Mouse (Mus musculus): ENCODE measurements around the gene Cog7.

Cog7 gene

DNA sequence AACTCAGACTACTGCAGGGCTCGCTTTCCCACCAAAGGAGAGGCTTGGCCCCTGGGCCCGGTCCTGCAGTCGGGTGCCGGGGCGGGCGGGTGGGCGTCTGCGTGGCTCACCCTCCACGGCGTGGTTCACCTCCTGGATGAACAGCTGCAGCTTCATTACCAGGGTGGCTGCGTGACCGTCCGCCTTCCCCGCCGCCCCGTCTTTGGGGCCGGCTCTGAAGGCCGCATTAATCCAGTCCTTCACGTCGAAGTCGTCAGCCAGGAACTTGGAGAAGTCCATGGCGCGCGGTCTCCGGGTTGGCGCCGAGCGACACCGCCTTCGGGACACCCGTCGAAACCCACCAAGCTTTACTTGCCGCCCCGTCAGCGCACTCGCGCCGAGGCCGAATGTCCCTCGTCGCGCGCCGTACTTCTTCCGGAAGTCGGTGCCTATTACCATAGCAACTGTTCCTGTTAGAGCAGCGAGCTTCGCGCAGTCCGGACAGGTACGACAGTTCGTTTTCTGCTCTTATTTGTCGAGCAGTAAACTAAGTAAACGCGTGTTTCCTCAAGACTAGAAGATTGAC lies at the start of gene Cog7:
Gene Cog7, minus strand, starts transcription at position 405 of the 565 bp plus-strand sequence.
- peak; percentile 84 for DNase-seq (ENCODE audit: low read depth, low spot score)

DNA sequence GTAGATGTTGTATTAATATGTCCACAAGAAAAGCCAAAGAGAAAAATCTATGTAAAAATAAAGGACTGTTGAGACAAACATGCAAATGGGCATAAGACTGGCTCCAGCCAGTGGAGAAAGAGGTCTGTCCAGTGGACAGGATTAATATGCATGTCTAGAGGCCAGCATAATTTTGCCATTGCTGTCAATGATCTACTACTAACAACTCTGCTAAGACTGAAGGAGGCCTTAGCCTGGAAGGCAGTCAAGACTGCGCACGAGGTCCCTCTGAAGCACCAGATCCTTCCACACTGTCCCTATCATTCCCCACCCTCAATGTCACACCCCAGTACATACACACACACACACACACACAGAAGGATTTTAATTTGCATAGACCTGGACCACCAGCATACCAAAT lies 40.6 kb upstream of the Cog7 start:
- no peak for DNase-seq (ENCODE audit: low read depth, low spot score)

DNA sequence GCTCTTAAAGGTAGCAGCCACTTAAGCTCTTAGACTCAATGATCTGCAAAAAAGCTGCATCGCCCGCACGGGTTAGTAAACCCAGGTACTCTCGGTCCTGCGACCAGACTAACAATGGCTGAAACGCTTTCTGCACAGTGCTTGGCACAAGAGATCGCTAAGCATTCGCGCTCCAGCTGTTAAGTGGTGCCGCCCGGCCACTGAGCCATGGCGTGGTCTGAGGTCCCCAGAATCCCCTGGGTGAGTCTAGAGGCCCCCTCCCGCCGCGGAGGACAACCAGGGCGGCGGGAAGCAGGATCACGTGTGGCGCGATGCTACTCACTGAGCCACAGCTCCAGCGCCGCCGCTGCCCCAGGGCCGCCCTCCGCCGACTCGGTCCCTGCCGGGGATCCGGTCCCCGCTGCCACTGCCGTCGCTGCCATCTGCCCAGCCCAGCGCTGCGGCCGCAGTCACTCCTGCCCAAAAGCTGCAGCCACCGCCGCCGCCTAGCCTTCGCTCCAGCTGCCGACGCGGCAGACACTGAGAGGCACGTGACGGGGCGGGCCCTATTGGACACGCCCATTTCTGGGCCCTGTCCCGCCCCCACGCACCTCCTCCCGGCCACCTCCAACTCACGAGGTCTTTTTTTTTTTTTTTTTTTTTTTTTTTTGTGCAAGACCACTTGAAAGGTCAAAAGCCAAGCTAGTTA lies 39.3 kb upstream of the Cog7 start, which contains the start of gene Gga2:
Gene Gga2, minus strand, starts transcription at position 556 of the 688 bp plus-strand sequence.
- DNase-seq (ENCODE audit: low read depth, low spot score): peak; percentile 67

DNA sequence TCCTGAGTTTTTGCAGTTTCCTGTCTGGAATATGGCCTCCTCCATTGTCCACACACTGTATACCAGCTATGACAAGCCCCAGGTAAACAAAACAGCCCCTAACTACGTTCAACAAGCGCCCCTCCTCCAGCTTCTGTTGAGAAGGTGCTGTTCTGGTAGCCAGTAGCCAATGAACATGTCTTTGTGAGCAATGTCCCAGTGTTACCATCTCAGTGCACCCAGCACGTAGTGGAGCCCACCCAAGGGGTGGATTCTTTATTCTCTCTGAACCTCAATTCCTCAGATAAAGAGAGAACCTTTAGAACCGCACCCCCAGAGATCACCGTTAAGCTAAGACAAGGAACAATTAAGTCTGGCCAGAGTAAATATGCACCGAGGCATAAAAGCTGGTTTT lies 38.8 kb upstream of the Cog7 start:
- no peak for DNase-seq (ENCODE audit: low read depth, low spot score)

DNA sequence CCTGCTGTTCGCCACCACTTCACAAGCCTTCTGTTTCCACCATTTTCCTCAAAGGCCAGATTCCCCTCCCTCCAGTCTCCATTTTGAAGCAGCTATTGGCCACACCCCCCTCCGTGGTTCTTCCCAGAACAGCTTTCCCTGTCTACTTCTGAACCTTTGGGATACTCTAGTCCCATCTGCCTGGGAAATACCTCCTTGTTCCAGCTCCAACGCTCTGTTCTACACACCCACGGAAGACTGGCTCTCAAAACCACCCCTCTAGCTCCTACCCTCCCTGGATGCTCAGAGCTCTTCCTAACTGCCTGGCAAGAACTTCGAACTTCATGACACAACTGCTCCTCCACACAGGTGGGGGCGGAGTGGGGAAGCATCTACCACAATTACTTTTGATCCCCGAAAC lies 37.5 kb upstream of the Cog7 start:
- no peak for DNase-seq (ENCODE audit: low read depth, low spot score)

DNA sequence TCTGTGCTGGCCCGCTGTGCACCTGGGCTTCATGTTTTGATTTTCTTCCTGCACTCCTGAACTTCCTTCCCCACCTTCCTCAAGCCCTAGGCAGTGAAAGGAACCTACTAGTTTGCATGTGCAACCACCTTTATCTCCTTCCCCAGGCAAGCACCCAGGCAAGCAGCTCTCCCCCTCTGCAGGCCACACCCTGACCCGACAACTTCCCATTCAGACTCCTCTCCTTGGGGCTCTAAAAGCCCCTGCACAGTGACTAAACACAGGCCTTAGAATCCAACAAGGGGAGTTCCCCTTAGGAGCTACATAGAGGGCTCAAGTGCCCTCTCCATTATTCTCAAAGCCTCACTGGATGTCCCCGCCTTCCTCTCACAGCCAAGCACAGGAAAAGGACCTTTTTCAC lies 36.7 kb upstream of the Cog7 start:
- no peak for DNase-seq (ENCODE audit: low read depth, low spot score)

DNA sequence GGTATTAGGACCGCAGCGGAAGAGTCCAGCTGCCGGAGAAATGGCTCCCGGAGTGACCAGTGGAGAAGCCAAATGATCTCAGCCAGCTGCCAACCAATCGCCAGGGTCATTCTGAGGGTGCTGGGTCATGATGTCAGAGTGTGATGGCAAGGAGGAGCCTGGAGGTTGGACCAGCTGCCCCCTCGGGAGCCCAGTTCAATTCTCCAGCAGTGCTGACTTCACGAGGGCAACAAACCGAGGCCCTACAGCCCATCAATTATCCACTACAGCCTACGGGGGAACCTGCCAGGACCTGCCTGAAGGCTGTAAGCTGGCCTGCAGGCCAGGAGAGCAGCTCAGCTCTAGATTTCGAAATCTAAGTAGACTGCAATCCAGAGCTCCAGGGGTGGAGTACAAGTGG lies 34.2 kb upstream of the Cog7 start:
- no peak for DNase-seq (ENCODE audit: low read depth, low spot score)

DNA sequence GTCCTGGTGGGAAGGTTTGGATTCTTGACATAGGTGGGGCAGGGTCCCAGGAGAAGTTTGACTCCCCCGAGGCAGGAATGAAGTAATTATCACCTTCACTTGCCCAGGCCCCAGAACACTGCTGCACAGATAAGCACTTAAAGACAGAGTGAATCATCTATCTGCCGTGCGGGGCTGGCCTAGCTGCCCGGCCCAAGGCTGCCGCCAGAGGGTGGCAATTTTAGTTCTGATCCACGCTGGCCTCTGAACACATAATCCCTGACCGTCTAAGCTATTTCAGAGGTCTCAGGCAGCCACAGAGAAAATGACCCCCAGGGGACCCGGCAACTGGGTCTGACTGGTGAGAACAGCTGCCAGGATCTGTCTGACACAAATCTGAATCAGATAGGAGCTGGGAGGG lies 33.6 kb upstream of the Cog7 start:
- DNase-seq (ENCODE audit: low read depth, low spot score): no peak

DNA sequence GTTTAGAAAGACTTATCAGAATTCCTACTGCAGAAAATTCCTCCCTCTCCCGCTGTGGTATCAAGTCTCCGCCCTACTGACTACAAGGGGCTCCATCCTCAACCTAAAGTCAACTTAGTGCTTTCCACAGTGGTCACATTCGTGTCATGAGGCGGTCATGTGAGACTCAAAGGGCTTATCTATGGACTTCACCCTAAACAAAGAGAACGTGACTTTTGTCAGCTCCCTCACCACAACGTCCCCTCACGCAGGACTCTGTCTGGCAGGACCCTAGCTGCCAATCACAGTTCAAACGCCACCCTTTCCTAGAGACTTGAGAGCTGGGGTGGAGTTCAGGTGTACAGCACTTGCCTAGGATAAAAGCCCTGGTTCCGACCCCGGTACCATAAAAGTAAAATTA lies 31.4 kb upstream of the Cog7 start:
- DNase-seq (ENCODE audit: low read depth, low spot score): no peak

DNA sequence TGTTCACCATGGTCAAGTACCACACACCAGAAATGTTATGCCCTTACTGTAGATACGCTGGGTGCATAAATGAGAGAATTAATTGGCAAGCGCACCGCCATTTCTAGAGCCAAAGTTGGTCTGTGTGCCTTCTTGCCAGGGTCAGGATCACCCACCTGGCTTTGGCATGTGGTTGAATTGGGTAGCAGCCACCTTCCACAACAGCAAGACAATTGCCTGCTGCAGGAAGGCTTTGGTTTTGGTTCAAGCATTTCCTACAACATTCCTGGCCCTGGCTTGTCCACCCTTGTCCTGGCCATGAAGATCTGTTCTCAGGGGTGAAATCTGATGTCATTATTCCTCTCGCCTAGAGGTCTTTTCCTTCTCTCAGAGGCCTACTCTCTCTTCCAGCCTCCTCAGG lies 30.9 kb upstream of the Cog7 start:
- DNase-seq (ENCODE audit: low read depth, low spot score): no peak

DNA sequence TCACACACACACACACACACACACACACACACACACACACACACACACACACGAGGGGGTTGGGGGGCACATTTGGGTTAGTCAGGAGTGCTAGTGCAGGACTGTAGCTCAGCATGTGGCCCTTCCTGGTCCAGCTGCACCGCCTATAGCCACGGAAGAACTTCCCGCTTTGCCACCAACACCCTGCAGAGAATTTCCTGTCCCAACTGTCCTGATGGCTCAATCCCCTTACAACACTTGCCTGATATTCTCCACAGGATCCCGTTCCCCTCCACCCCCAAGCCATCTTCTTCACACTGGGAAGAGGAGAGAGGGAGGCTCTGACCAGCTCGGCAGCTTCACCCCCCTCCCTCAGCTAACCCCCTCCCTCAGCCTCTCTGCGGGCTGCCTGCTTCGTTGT lies 18.9 kb upstream of the Cog7 start:
- DNase-seq (ENCODE audit: low read depth, low spot score): no peak

DNA sequence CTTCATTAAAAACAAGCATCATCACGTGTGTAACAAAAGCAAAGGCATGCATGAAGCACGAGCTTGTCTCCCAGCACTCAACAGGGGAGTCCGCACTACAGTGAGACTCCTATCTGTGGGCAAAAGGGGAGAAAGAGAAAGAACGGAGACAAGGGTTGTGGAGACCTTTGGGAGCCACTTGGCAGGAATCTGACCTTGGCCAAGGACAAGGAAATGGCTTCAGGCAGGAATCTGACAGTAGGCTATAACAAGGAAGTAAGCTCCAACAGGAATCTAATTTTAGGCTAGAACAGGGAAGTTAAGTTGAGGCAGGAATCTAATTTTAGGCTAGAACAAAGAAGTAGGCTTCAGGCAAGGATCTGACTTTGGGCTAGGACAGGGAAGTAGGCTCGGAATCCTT lies 14.4 kb upstream of the Cog7 start:
- no peak for DNase-seq (ENCODE audit: low read depth, low spot score)

DNA sequence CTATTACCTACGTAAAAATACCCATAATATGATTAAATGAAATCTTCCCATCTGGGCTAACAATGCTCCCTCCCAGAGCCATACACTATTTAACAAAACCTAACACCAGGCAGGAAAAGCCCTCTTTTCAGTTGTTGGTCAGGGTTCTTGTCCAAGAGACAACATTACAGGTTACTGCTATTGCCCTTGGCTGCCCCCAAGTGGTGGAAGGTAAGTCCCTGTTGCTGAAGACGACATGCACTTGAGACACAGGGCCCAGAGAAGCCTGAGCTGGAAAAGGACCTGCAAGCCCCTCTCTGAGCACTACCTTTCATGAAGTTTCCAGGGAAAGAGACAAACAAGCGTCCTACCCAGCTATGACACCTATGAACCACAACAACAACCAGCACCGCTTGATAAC lies 6.5 kb downstream of the Cog7 start:
- DNase-seq (ENCODE audit: low read depth, low spot score): no peak

DNA sequence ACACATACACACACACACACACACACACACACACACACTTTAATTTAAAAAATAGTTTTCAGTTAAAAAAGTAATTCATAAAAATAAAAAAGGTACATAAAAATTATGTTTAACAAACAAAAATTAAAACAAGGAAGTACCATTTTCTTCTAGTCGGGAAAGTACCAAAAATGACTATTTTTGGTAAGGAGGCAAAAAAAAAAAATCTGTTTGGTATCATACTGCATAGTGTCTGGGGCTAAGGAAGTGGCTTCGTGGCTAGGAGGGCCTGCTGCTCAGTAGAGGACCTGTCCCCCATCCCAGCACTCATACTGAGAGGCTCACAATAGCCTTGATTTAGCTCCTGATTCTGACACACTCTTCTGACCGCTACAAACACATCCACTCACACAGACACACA lies 9.8 kb downstream of the Cog7 start:
- no peak for DNase-seq (ENCODE audit: low read depth, low spot score)

DNA sequence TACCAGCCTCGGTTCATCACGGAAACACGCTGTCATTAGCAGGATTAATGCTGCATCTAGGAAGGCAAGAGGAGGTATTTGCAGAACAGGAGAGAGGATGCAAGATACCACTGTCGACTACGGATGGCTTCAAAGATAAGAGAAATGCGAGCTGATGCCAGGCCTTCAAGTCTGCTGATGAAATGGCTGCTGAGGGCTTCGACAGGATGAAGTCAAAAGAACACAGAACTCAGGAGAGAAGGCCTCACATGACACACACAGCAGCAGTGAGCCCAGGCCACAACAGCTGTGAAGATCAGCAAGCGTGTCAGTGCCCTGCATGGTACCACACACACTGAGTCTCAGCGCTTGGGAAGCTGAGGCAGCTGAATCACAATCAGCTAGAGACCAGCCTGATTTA lies 11.3 kb downstream of the Cog7 start:
- DNase-seq (ENCODE audit: low read depth, low spot score): no peak

DNA sequence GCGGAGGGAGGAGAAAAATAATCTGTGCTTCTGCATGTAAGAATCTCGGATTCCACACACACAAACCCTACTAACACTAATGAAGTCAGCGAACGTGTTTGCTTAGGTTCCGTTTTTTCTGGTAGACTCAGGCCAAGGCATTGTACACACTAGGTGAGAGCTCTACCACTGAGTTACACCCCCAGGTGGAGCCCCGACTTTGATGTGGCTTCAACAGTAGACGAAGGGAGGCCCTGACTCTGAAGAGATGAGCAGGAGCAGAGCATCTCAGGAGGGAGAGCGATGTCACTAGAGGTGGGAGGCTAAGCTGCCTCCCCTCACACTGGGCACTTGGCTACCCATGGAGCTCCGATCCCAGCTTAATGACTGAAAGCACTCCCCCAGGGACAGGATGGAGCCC lies 12.7 kb downstream of the Cog7 start:
- DNase-seq (ENCODE audit: low read depth, low spot score): no peak

DNA sequence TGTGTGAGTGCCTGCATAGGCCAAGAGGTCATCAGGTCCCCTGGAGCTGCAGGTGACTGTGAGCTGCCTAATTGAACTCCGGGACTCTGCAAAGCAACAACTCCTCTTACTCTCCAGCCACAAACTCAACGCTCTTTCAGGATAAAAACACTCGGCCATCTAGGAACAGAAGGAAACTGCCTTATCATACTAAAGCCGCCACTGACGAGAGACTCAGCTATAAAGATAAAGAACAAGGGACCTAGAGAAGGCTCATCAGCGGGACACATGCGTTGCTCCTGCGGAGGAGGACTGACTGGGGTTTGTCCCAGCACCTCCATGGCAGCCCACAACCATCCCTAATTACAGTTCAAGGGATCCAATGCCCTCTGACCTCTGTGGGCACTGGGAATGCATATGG lies 13.3 kb downstream of the Cog7 start:
- DNase-seq (ENCODE audit: low read depth, low spot score): no peak

DNA sequence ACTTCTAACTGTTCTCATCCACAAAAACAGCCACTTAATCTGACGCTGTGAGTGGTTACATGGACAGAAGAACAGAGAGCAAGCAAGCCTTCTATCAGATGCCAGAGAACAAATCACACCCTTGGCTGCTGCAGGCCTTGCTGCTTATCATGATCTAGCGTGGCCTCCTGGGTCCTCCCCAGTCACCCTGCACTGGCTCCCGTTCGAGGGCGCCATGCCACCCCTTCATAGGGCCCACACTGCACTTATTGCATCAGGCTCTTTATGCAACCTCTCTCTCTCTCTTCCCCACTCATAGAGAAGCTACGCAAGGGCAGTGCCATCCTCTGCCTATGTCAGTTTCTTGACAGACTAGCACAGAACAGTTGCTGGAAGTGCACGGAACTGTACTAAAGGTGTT lies 15.3 kb downstream of the Cog7 start:
- DNase-seq (ENCODE audit: low read depth, low spot score): no peak

DNA sequence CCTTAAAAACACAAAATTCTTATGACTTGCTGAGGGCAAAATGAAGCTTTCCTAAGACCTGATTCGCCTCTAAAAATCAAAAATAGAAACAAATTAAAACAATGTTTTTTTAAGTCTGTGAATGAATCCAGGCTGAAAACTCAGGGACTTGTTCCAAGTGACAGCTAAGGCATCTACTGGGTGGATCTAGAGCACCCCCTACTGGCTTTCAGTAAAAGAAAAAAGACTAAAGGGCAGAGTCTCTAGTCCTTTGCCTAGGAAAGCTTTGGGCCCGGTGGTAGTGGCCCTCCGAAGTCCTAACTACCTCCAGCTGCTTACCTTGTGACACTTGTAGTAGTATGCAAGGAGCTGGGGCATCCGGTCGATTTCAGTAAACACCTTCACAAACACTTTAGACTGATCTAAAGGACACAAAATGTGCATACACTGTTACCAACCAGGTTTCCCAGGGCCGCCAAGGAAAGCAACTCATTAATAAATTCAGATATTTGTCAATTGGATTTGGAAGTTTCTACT lies 17.6 kb downstream of the Cog7 start:
- DNase-seq (ENCODE audit: low read depth, low spot score): peak; percentile 34

DNA sequence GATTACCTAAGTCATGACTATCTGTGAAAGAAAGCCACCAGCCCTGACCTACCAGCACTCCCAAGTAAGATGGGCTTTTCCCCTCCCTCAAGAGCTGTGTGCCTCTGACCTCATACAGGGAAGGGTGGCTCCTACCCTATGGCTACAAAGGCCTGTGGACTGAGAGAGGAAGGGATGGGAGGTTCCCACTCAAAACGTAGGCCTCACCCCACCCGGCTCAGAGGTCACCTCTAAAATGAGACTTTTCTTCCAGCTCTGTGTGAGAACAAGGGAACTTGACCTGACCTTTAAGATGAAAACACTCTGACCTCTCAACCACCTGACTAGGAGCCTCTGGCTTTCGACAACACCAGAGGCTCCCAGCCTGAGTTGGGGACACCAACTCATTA lies 18.9 kb downstream of the Cog7 start:
- DNase-seq (ENCODE audit: low read depth, low spot score): no peak

DNA sequence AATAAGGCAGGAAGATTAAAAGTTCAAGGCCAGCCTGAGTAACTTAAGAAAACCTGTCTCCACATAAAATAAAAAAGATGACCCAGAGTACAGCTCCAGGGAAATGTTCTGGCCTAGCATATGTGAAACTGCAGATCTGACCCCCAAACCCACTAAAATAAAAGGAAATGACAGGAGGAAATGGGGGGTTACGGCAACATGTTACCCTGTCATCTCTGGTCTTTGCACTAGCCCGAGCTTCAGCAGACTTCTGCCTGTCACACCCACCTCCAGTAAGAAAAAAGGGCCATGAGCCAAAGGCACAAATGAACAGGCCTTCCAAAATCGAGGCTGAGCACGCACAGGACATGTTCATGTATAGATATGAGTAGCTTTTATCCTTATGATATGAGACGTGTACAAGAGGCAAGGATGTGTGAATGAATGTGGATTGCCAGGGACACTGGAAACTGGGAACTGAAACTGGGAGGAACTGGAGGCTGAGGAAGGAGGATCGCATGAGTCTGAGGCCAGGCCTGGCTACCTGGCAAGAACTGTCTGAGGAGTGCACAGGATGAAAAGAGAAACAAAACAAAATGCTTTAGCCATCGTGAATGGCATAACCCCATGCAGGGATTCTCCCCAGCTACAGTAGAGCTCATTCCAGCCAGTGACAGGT lies 19.5 kb downstream of the Cog7 start:
- DNase-seq (ENCODE audit: low read depth, low spot score): no peak

DNA sequence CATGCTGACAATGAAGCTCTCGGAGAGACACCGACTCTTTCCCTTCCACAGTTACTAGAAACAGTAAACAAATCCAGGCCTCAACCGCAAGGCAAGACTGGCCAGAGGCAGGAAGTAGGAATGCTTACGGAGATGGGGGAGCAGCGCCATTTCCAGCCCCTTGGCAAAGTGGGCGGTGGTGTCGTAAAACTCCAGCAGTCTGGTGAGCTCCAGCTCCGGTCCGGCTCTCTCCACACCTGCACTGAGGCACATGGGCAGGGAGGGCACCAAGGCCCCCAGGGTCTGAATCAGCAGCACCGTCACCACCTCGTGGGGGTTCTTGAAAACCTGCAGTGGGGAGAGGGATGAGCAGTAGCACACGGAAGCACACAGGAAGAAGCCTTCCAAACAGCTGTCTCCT lies 25.7 kb downstream of the Cog7 start:
- DNase-seq (ENCODE audit: low read depth, low spot score): no peak
